Mouse (Mus musculus): ENCODE measurements around the gene Catsper2. TPM values are rescaled to one million over a fixed set of nuclear protein-coding genes. Genes with fewer than 3 reads are reported as not detected.

Catsper2 gene
- 1 to 10 TPM; 3.4 to 5.3 TPM for total RNA-seq (2021)

DNA sequence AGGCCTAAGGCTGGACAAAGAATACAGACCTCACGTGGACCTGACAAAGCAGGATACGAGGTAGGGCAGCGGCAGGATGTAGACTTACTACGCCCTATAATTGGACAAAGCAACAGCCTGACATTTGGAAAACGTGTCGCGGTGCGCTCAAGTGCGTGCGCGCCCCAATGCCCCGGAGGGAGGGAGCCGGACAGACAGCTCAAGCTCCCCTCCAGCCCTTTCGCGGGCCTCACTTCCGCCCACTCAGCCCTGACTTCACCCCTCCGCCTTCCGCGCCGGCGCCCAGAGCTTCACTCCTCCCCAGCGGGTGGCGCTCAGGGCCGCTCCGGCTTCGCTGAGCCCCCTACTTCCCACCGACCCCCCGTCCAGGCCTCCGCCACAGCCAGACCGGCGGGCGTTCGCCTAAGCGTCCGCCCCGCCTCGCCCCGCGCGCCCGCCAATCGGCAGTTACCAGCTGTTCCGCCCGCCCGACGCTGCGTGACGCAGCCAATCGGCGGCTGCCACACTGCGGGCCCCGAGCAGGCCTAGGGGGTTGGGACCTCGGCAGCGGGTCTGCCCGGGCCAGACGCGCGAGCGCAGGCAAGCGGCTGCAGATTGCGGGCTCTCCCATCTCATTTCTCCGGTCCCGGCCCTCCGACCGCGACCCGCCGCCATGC lies at the start of gene Catsper2, which contains the start of gene Pdia3:
Gene Catsper2, minus strand, starts transcription at position 406 of the 656 bp plus-strand sequence.
Gene Pdia3, plus strand, starts transcription at position 389 of the 656 bp plus-strand sequence.
- peak; percentile 95 to 97 for DNase-seq (ENCODE audit: low spot score in 2 of 2)
- intact Hi-C loops (cut with DNase I), result loop anchor here (5.0 kb wide), 1 partner anchor 34 kb away; the partner anchor contains the start of gene Serf2

DNA sequence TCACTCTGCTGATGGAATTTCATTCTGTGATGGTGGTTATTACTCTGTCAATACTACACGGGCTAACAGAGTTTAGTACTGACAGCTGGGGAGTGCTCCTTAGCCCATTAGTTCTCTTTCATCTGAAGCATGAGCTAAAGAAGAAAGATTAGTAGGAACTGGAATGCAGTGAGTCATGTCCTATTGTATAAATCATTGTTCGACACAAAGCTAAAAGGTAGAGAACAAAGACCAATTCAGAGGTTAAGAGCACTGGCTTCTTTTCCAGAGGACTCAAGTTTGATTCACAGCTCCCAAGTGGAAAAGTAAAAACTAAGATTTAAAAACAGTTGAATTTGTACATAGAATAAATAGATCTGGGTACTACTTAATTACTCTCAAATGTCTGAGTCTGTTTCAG lies 46.5 kb upstream of the Catsper2 start:
- DNase-seq (ENCODE audit: low spot score in 2 of 2), result no peak
- intact Hi-C loops (cut with DNase I), result no loop called here

- intact Hi-C loops (cut with DNase I), result no loop called here
Observed at GRCm38 (mm10) chr2:121456692-121457642, 43.4 kb upstream of the Catsper2 start, which contains the start of gene Serinc4. Serinc4 (minus strand) TSS chr2:121456781.

DNA sequence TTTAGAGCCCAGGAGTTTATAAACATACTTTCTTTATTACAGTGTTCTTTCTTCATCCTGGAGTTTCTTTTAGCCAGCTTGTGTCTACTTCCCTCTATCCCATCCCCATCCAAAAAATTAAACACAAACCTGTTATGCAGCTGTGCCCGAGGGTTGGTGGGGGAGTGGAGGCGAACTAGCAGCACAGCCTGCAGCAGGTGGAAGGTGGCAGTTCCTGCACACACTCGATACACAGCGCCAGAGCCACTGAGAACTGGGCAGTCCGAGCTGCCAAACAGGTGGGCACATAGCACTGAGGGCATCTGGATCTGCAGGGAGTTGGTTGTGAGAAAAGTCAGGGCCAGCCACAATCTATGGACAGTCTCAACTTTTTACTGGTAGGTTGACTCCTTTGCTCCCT lies 41.9 kb upstream of the Catsper2 start:
- intact Hi-C loops (cut with DNase I), result no loop called here
- DNase-seq (ENCODE audit: low spot score in 2 of 2), result no peak

More at GRCm38 (mm10) chr2:121456692-121457642, 43.4 kb upstream of the Catsper2 start, which contains the start of gene Serinc4:
- DNase-seq (ENCODE audit: low spot score in 2 of 2), result peak; percentile 84 to 86

GRCm38 (mm10) chr2:121453917-121454316 lies 40.3 kb upstream of the Catsper2 start:
- intact Hi-C loops (cut with DNase I), result no loop called here
- DNase-seq (ENCODE audit: low spot score in 2 of 2), result no peak

DNA sequence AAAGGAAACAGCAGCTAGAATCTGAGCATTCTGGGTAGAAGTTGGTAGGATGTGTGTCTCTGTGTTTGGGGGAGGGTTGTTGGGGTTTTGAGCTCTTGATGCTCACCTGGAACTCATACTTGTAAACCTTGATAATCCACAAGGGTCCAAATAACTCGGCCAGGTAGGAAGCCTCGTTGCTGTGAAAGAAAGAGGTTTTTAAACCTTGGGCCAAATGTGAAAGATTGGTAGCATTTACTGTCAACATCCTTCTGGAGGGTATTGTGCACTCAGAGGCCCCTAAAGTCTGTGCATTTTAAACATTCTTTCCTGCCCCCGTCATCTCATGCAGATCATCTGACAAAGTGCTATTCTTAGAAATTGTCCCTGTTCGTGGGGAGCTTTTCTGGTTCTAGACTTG lies 39.4 kb upstream of the Catsper2 start, which contains the start of gene Hypk:
Gene Hypk, plus strand, starts transcription at position 301 of the 400 bp plus-strand sequence.
- DNase-seq (ENCODE audit: low spot score in 2 of 2), result no peak
- intact Hi-C loops (cut with DNase I), result no loop called here

DNA sequence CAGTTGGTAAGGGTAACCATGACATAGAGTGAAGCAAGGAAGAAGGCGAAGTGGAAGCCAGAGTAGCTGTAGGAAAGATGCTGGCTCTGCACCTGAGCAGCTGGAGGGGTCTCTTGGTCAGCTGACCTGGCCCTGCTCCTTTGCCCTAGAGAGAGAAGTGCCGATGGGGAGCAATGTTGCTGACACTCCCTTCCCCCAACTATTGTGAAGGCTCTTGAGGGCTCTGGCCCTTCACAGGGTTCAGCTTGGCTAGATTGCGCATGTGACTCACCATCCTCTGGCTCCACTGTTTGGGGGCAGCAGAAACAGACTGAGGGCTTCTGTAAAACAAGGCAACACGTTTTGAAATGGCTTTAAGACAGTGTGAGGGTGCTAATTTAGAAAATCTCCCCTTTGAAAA lies 38.8 kb upstream of the Catsper2 start:
- intact Hi-C loops (cut with DNase I), result no loop called here
- no peak for DNase-seq (ENCODE audit: low spot score in 2 of 2)

GRCm38 (mm10) chr2:121450093-121450492 lies 36.5 kb upstream of the Catsper2 start:
- intact Hi-C loops (cut with DNase I), result no loop called here

DNA sequence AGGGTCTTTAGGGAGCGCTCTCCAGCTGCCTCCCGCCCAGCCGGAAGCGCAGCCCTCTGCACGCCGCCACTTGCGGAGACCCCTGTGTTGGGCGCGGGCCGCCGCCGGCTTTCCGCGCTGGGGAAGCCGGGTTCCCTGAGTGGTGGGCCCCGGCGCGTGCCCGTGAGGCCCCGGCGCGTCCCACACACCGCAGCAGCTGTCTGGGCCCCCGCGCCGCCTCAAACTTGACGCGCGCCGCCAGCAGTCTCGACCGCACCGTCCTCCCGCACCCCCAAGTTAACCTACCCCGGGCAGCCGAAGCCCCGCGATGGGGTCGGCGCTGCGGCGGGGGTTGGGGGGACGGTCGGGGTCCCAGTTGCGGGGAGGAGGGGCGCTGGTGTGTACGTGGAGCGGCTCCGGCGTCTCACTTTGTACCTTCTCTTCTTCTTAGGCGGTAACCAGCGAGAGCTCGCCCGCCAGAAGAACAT lies 36.0 kb upstream of the Catsper2 start:
- intact Hi-C loops (cut with DNase I), result loop anchor here (5.0 kb wide), 1 partner anchor 37 kb away; the partner anchor contains the start of genes Catsper2 and Pdia3
- no peak for DNase-seq (ENCODE audit: low spot score in 2 of 2)

More at GRCm38 (mm10) chr2:121450093-121450492, 36.5 kb upstream of the Catsper2 start:
- DNase-seq (ENCODE audit: low spot score in 2 of 2), result no peak

DNA sequence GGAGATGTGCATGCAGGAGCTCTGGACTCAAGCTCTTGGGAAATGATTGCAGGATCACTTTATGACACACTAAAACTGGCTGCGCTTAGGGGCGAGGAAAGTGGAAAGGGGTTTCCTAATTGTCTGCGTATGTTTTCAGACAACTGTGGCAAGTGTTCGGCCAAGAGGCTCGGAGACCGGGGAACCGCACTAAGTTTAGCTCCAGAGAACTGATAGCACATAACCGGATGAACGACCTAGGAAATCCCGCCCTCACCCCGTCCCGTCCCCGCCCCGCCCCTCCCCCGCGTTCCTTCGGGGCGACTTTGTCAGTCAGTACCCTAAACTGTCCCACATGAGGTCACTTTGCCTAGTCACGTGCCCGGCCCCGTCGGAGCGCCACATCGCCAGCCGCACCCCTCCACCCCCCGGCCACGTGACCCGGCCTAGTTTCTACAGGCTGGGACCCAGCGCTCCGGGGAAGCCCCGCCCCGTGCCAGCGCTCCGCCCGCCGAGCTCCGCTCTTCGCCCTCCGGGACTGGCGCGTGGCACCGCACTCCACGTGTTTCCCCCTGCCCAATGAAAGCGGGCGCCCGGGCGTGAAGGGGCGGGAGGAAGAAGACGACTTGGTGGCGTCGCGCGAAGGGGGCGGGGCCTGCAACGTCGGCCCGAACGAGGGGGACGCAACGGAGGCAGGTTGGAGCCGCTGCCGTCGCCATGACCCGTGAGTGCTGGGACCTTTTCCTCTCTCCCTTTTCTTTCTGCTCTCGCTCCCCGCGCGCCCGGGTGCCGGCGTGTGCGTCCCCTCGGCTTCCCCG lies 35.3 kb upstream of the Catsper2 start, which contains the start of gene Serf2:
Gene Serf2, plus strand, starts transcription at position 457 of the 797 bp plus-strand sequence.
- peak; percentile 99 for DNase-seq (ENCODE audit: low spot score in 2 of 2)
- intact Hi-C loops (cut with DNase I), result loop anchor here (5.0 kb wide), 1 partner anchor 37 kb away; the partner anchor contains the start of genes Catsper2 and Pdia3

DNA sequence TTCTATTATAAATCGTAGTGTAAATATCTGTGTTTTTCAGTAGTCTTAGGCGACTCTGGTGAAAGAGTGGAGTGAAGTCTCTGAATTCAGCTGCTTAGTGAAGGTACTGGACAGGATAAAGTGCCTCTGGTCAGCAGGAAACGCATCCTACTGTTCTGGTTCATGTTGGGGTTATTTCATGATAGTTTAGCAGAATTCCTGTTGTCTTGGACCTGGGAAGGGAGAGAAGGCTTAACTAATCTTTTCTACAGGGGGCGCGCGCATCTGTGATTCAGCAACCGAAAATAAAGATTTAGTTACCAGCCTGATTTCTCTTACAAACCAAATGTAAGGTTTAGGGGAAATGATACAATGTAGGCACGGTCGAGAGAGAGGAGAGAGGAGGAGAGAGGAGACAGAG lies 34.5 kb upstream of the Catsper2 start:
- intact Hi-C loops (cut with DNase I), result loop anchor here (5.0 kb wide), 1 partner anchor 36 kb away; the partner anchor contains the start of genes Catsper2 and Pdia3
- DNase-seq (ENCODE audit: low spot score in 2 of 2), result no peak

GRCm38 (mm10) chr2:121447006-121447405 lies 33.4 kb upstream of the Catsper2 start:
- intact Hi-C loops (cut with DNase I), result loop anchor here (5.0 kb wide), 1 partner anchor 35 kb away; the partner anchor contains the start of genes Catsper2 and Pdia3
- DNase-seq (ENCODE audit: low spot score in 2 of 2), result no peak

GRCm38 (mm10) chr2:121446506-121446905 lies 32.9 kb upstream of the Catsper2 start:
- no peak for DNase-seq (ENCODE audit: low spot score in 2 of 2)
- intact Hi-C loops (cut with DNase I), result loop anchor here (5.0 kb wide), 1 partner anchor 34 kb away; the partner anchor contains the start of genes Catsper2 and Pdia3

DNA sequence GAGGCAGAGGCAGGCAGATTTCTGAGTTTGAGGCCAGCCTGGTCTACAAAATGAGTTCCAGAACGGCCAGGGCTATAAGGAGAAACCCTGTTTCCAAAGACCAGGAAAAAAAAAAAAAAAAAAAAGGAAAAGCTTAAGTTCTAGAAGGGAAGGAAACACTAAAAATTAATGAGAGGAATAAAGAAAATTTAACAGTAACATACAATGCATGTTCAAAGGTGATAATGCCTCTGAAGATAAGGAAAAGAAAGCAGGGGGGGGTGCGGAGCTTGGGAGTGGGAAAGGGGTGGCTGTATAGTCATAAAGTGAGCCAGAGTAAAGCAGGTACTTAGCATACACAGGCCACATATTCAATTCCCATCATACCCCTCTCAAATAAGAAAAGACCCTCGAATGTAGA lies 31.5 kb upstream of the Catsper2 start:
- no peak for DNase-seq (ENCODE audit: low spot score in 2 of 2)
- intact Hi-C loops (cut with DNase I), result loop anchor here (5.0 kb wide), 1 partner anchor 33 kb away; the partner anchor contains the start of genes Catsper2 and Pdia3

DNA sequence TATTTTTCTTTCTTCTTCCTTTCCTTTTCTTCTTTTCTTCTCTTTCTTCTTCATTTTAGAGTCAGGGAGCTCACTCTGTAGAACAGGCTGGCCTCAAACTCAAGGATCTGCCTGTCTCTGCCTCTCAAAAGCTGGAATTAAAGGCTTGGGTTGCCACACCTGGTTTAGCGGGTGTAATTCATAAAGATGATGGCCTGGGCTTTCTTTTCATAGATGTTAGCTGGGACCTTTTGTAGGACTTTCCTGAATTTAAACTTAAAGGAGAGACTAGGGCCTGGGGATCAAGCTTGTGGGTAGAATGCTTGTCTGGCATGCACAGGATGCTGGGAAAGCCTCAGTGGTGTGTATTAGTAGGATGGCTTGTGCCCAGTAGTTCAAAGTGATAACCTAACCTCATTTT lies 30.6 kb upstream of the Catsper2 start, which contains the start of gene Ell3:
Gene Ell3, minus strand, starts transcription at position 101 of the 400 bp plus-strand sequence.
- DNase-seq (ENCODE audit: low spot score in 2 of 2), result no peak
- intact Hi-C loops (cut with DNase I), result no loop called here

- no peak for DNase-seq (ENCODE audit: low spot score in 2 of 2)
Observed at GRCm38 (mm10) chr2:121443068-121443349, 29.4 kb upstream of the Catsper2 start.

GRCm38 (mm10) chr2:121442259-121443067 lies 28.9 kb upstream of the Catsper2 start:
- intact Hi-C loops (cut with DNase I), result no loop called here
- no peak for DNase-seq (ENCODE audit: low spot score in 2 of 2)

More at GRCm38 (mm10) chr2:121443068-121443349, 29.4 kb upstream of the Catsper2 start:
- intact Hi-C loops (cut with DNase I), result no loop called here

DNA sequence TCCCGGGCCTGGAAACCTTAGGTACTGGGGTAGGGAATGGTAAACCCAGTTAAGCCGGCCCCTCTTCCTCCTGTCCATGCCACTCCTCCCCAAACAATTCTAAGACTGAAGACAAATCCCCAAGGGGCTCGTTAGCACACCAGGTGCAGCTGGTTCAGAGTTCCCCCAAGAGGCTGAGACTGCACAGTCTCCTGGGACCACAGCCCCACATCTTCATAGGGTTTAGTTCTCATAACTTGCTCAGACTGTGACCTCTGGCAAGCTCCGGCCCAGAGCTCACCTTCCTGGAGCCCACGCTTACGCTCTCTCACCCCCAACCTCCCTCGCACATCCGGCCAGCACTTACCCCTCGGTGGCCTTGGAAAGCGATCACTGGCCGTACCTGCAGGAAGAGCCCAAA lies 28.2 kb upstream of the Catsper2 start:
- DNase-seq (ENCODE audit: low spot score in 2 of 2), result no peak

More for the DNA sequence above, 28.2 kb upstream of the Catsper2 start:
- intact Hi-C loops (cut with DNase I), result no loop called here

All from left cerebral cortex, postnatal 36 days (tissue).